Mouse (Mus musculus): ENCODE measurements around the gene Prkcsh. TPM values are rescaled to one million over a fixed set of nuclear protein-coding genes. Genes with fewer than 3 reads are reported as not detected.

Gene Prkcsh
- total RNA-seq (2023) = 10 to 100 TPM; 55.2 to 67.9 TPM

GRCm38 (mm10) chr9:22002194-22003162 is at the start of gene Prkcsh, which contains the start of gene Ccdc151:
TSS of gene Prkcsh (plus strand) at chr9:22002806.
TSS of gene Ccdc151 (minus strand) at chr9:22002634.

GRCm38 (mm10) chr9:21955570-21956281 is 46.9 kb upstream of the Prkcsh start, which contains the start of gene Swsap1:
TSS of gene Swsap1 (plus strand) at chr9:21955755.

DNA sequence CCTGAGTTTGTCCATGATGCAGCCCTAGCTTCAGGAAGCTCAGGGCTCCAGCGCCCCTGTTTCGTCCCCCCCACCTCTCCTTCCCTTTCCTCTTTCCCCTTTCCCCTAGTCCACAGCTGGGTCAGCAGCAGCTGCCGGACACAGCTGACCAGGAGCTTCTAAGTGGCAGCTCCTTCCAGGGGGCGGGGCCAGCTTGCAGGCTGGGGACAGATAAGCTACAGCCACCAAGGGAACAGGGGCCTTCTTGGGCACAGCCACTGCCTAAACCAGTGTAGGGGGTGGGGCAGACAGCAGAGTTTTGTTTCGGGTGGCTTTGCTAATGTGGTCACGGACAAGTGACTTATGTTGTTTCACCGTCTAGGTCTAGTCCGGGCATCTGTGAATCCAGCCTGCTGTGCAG is 39.2 kb upstream of the Prkcsh start, which contains the start of gene Epor:
Gene Epor, minus strand, starts transcription at position 90 of the 400 bp plus-strand sequence.

DNA sequence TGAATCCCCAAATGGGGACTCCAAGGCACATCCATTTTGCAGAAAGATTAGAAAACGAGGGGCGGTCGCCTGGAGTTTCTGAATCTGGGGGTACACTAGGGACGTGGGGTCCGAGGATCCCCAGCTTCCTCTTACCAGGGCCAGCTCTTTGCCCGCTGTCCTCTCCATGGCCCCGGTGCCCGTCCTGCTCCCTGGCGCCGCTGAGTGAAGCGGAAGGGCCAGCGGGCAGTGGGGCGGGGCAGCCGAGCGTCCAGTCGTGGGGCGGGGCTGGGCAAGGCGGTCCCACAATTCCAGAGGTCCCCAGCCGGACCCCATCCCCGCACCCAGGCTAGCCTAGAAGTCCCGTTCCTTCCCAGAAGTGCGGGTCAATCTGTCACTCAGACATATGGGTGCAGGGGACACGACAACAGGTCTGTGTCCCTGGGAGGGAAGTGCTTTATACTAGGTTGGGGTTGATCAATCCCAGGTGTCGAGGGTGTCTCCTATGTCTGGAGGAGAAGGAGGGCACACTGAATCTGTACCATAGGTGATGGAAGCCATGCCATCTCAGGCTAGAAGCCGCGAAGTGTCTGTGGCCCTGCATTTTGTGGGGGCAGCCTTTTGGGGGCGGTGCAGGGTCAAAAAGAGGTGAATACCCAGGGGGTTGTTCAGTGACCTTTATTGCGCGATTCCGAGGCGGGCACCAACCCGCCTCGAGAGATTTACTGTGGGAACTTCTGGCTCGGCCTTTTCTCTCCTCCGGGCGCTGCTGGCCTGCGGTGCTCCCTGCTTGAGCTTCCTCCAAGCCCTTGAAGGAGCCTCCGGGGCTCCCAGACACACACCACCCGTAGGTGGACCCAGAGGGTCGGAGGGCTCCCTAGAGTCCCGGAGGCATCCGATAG is 13.1 kb upstream of the Prkcsh start, which contains the start of gene Rgl3:
Gene Rgl3, minus strand, starts transcription at position 217 of the 881 bp plus-strand sequence.

DNA sequence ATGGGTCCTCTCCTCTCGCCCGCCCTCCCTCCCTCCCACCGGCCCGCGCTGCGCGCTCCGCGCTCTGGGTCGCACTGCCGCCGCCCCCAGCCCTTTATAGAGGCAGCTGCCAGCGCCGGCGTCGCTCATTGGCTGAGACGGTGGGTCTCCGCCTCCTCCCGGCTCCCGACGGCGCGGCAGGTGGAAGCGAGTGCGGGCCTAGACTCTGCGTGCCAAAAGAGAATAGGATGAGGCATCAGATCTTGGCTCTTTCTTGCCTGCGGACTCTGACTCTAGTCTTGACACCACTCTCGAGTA is 49.3 kb downstream of the Prkcsh start, which contains the start of gene Elavl3:
Gene Elavl3, minus strand, starts transcription at position 66 of the 297 bp plus-strand sequence.

Other genes with a start within 250 kb of the Prkcsh start
- 10 to 100 TPM; 32.1 to 43.7 TPM for gene Spc24, start 242.5 kb upstream of the Prkcsh start, total RNA-seq (2023)
- under 1 TPM; 0.70 to 0.84 TPM for gene Kank2, start 204.1 kb upstream of the Prkcsh start, total RNA-seq (2023)
- gene Angptl8, start 167.3 kb upstream of the Prkcsh start, total RNA-seq (2023) = not detected
- gene Dock6, start 150.2 kb upstream of the Prkcsh start, total RNA-seq (2023) = 1 to 10 TPM; 2.6 to 4.3 TPM
- gene Rab3d, start 84.6 kb upstream of the Prkcsh start, total RNA-seq (2023) = 100 to 1,000 TPM; 154 to 156 TPM
- gene Ccdc159, start 75.3 kb upstream of the Prkcsh start, total RNA-seq (2023) = 1 to 10 TPM in 1 of 2 experiments, under 1 TPM in 1; 0.77 to 1.5 TPM
- gene Tmem205, start 75.2 kb upstream of the Prkcsh start, total RNA-seq (2023) = 10 to 100 TPM; 17.0 to 20.7 TPM
- 1 to 10 TPM; 1.2 to 1.4 TPM for gene Plppr2, start 65.8 kb upstream of the Prkcsh start, total RNA-seq (2023)
- gene Swsap1, start 47.1 kb upstream of the Prkcsh start, total RNA-seq (2023) = 1 to 10 TPM; 4.3 to 4.5 TPM
- 10 to 100 TPM in 1 of 2 experiments, 1 to 10 TPM in 1; 10.0 to 15.7 TPM for gene Epor, start 39.3 kb upstream of the Prkcsh start, total RNA-seq (2023)
- gene Rgl3, start 13.4 kb upstream of the Prkcsh start, total RNA-seq (2023) = not detected
- not detected for gene Ccdc151, start 172 bp upstream of the Prkcsh start, total RNA-seq (2023)
- under 1 TPM in 1 of 2 experiments, not detected in 1; 0.55 TPM for gene Elavl3, start 49.2 kb downstream of the Prkcsh start, total RNA-seq (2023)
- not detected for gene Gm49318, start 68.5 kb downstream of the Prkcsh start, total RNA-seq (2023)
- 1 to 10 TPM; 9.0 to 9.7 TPM for gene Zfp653, start 68.6 kb downstream of the Prkcsh start, total RNA-seq (2023)
- gene Ecsit, start 82.6 kb downstream of the Prkcsh start, total RNA-seq (2023) = 1 to 10 TPM; 8.6 to 8.7 TPM
- not detected for gene Cnn1, start 96.4 kb downstream of the Prkcsh start, total RNA-seq (2023)
- 10 to 100 TPM; 34.9 to 42.1 TPM for gene Elof1, start 114.4 kb downstream of the Prkcsh start, total RNA-seq (2023)
- 10 to 100 TPM; 28.6 to 38.7 TPM for gene Acp5, start 132.9 kb downstream of the Prkcsh start, total RNA-seq (2023)
- gene Pigyl, start 154.0 kb downstream of the Prkcsh start, total RNA-seq (2023) = 10 to 100 TPM; 15.4 to 16.0 TPM
- not detected for gene Zfp872, start 185.3 kb downstream of the Prkcsh start, total RNA-seq (2023)
- gene Zfp809, start 222.9 kb downstream of the Prkcsh start, total RNA-seq (2023) = 10 to 100 TPM; 12.4 to 17.5 TPM

Measured in neutrophil, adult 83 days (primary cell).